ENCODE assay signal across 26 mouse cellular contexts in the genomic region with DNA sequence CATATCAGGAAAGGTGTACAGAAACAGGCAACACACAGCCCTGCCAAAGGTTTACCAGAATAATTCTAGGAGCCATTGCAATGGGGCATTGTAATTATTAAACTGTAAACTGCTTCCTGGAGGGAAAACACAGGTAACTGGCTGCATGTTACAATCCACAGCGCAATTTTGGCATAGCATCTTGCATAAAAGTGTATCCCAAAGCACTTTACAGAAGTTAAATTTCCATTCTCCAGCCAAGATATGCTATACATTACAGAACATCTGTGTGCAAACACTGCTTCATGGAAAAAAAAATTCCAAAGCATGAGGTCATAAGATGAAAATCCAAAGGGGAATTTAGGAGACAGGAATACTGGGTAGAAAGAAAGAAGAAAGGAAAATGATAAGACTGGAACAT.
"Had no signal": no experiment of that assay in that cellular context is flagged by ENCODE, and none has a peak within 500 bp of the region (broad histone marks: within the 10 kb centered on the region; RNA-seq: fewer than 3 reads in every experiment).

No protein-coding gene starts in this region.

- H3K4me2 ChIP-seq: heart, embryonic 11.5 days; heart, embryonic 13.5 days; heart, embryonic 15.5 days; hindbrain, embryonic 13.5 days; hindbrain, embryonic 15.5 days; limb, embryonic 12.5 days; liver, embryonic 11.5 days; liver, embryonic 13.5 days; liver, embryonic 15.5 days had no signal

- H3K27ac ChIP-seq: heart, adult 2 months; heart, embryonic 13.5 days; heart, embryonic 15.5 days; hindbrain, embryonic 13.5 days; hindbrain, embryonic 15.5 days; hindbrain, postnatal 0 days; limb, embryonic 12.5 days; liver, embryonic 13.5 days; liver, embryonic 15.5 days had no signal

- H3K4me1 ChIP-seq: heart, embryonic 13.5 days; heart, embryonic 15.5 days; hindbrain, embryonic 13.5 days; hindbrain, embryonic 15.5 days; limb, embryonic 12.5 days; liver, embryonic 13.5 days; liver, embryonic 15.5 days had no signal

- H3K9me3 ChIP-seq: heart, embryonic 13.5 days; heart, embryonic 15.5 days; hindbrain, embryonic 13.5 days; hindbrain, embryonic 15.5 days; limb, embryonic 12.5 days; liver, embryonic 13.5 days; liver, embryonic 15.5 days had no signal

- H3K36me3 ChIP-seq: heart, embryonic 13.5 days; heart, embryonic 15.5 days; hindbrain, embryonic 13.5 days; hindbrain, embryonic 15.5 days; limb, embryonic 12.5 days; liver, embryonic 13.5 days; liver, embryonic 15.5 days had no signal

- H3K27me3 ChIP-seq: heart, embryonic 13.5 days; heart, embryonic 15.5 days; hindbrain, embryonic 13.5 days; hindbrain, embryonic 15.5 days; limb, embryonic 12.5 days; liver, embryonic 13.5 days; liver, embryonic 15.5 days had no signal

- H3K9ac ChIP-seq: heart, embryonic 13.5 days; heart, embryonic 15.5 days; hindbrain, embryonic 13.5 days; hindbrain, embryonic 15.5 days; limb, embryonic 12.5 days; liver, embryonic 13.5 days; liver, embryonic 15.5 days; liver, postnatal 0 days had no signal

- ATAC-seq: hindbrain, postnatal 0 days; intestine, embryonic 16.5 days; liver, postnatal 0 days had no signal

- H3K4me3 ChIP-seq: heart, adult 2 months; heart, embryonic 13.5 days; heart, embryonic 15.5 days; hindbrain, embryonic 13.5 days; hindbrain, embryonic 15.5 days; limb, embryonic 12.5 days; liver, embryonic 13.5 days; liver, embryonic 15.5 days had no signal

- DNase-seq: gastrocnemius, postnatal 14 days; gastrocnemius, postnatal 36 days; heart, adult 11 months; heart, adult 2 months; heart, postnatal 14 days; heart, postnatal 36 days; kidney, adult 11 months; kidney, adult 8-10 months; kidney, postnatal 10 days; kidney, postnatal 36 days; layer of hippocampus, adult 9-11 months; layer of hippocampus, postnatal 36 days; left cerebral cortex, postnatal 4 days; liver; liver, embryonic 13.5 days; liver, postnatal 0 days had no signal
